Mouse (Mus musculus): Measurements from ENCODE around the gene Hivep2.

DNA sequence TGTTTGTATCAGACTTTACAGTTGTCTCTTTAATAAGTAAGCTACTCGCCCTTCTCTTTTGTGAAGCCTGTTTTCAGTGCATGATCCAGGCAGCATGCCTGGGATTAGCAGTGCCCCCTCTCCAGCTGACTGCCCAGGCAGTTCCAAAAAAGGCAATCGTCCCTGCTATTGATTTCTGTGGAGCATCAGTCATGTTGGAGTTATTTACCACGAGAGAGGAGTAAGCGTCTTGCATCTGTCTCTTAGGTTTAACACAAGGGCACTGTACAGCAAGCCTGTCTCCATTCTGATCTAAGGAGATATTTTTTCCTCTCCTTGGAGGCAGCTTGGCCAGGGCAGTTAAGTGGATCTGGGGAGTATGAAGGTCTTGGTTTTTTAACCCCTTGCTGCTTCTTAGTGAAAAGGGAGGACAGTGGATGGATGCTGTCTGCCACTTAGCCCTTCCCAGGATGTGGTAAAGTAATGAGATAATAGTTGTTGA is 80.3 kb downstream of the Hivep2 start:
- TF ChIP-seq CTCF (IDR thresholded peaks at IDR 0.05; ENCODE audit: borderline replicate concordance, extremely low read depth, insufficient read depth, insufficient read length) (no peak), POLR2A (IDR thresholded peaks at IDR 0.05; ENCODE audit: borderline replicate concordance, extremely low read depth, insufficient read depth, insufficient read length, poor library complexity, severe bottlenecking) (no peak)
